ENCODE assay signal across 17 mouse cellular contexts in the genomic region with DNA sequence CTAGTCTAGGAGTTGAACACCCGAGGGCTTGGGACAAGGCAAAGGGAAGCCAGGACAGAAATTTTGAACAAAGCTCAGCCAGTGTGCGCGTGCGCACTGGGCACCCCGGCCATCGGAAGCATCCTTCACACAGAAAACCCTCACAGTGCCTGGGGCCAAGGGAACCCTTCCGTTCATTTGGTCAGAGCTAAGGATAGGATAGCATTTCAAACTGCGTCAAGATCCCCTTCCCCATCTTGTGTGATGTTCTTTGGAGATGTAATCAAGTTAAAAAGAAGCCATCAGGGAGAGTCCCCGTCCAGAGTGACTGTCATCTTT. TPM values are rescaled to one million over a fixed set of nuclear protein-coding genes. Genes with fewer than 3 reads are reported as not detected.
DNase-seq lines count a peak whose midpoint lies in the region; ATAC-seq and TF ChIP-seq lines count a peak whose summit lies in the region.
"Had no signal": no experiment of that assay in that cellular context is flagged by ENCODE, and none has a peak within 500 bp of the region (broad histone marks: within the 10 kb centered on the region; RNA-seq: fewer than 3 reads in every experiment).

No protein-coding gene starts in this region.

- WGBS in heart, embryonic 16.5 days = 74% methylated on average over 9 of the region's 9 CpGs
- WGBS in heart, embryonic 11.5 days (ENCODE audit: insufficient replicate concordance) = 69% methylated on average over 9 of the region's 9 CpGs
- 80% methylated on average over 9 of the region's 9 CpGs for WGBS in limb, embryonic 10.5 days
- 73% methylated on average over 9 of the region's 9 CpGs for WGBS in forebrain, embryonic 16.5 days

- no peaks in the 10 kb centered on the region for H3K36me3 ChIP-seq in heart, embryonic 16.5 days (ENCODE audit: control insufficient read depth, insufficient read depth)
- no peaks in the 10 kb centered on the region for H3K36me3 ChIP-seq in heart, embryonic 11.5 days (ENCODE audit: control insufficient read depth, insufficient read depth, low read length)
- no peaks in the 10 kb centered on the region for H3K36me3 ChIP-seq in limb, embryonic 10.5 days
- no peaks in the 10 kb centered on the region for H3K36me3 ChIP-seq in forebrain, embryonic 16.5 days (ENCODE audit: control insufficient read depth, insufficient read depth)
- H3K36me3 ChIP-seq: forebrain, embryonic 10.5 days; midbrain, embryonic 10.5 days had no signal

- peak overlapping the region; percentile 75; the same call in 1 of the 2 replicates for H3K4me2 ChIP-seq in heart, embryonic 16.5 days (ENCODE audit: low read depth, low read length)
- no peak overlapping the region; the same call in 1 of the 2 replicates for H3K4me2 ChIP-seq in heart, embryonic 11.5 days
- no peak overlapping the region for H3K4me2 ChIP-seq in forebrain, embryonic 16.5 days (ENCODE audit: low read length)

- no peak for ATAC-seq in heart, embryonic 16.5 days (replicated peaks; ENCODE audit: extremely low read depth, insufficient read depth, low FRiP score)
- ATAC-seq in heart, embryonic 11.5 days (replicated peaks; ENCODE audit: insufficient number of reproducible peaks, low FRiP score, low TSS enrichment) = no peak
- no peak for ATAC-seq in forebrain, embryonic 16.5 days

- peaks cover 12% of the 10 kb centered on the region for H3K27me3 ChIP-seq in heart, embryonic 16.5 days (ENCODE audit: control insufficient read depth, insufficient read depth, low read length)
- peaks cover 13% of the 10 kb centered on the region; the same call in 1 of the 2 replicates for H3K27me3 ChIP-seq in heart, embryonic 11.5 days (ENCODE audit: control insufficient read depth, insufficient read depth, low read length)
- H3K27me3 ChIP-seq in limb, embryonic 10.5 days (ENCODE audit: low read depth, poor library complexity, severe bottlenecking) = no peaks in the 10 kb centered on the region
- H3K27me3 ChIP-seq in forebrain, embryonic 16.5 days (replicated peaks; ENCODE audit: control insufficient read depth, insufficient read depth, low read length) = peaks cover 6% of the 10 kb centered on the region; the same call in 1 of the 2 replicates

- H3K9me3 ChIP-seq in heart, embryonic 16.5 days (replicated peaks; ENCODE audit: control insufficient read depth, low read length) = no peaks in the 10 kb centered on the region
- H3K9me3 ChIP-seq in heart, embryonic 11.5 days (replicated peaks; ENCODE audit: control insufficient read depth, low read length) = no peaks in the 10 kb centered on the region
- no peaks in the 10 kb centered on the region for H3K9me3 ChIP-seq in limb, embryonic 10.5 days (replicated peaks)
- no peaks in the 10 kb centered on the region for H3K9me3 ChIP-seq in forebrain, embryonic 16.5 days (ENCODE audit: control insufficient read depth, low read length)
- H3K9me3 ChIP-seq: forebrain, embryonic 10.5 days; midbrain, embryonic 10.5 days had no signal

- H3K4me3 ChIP-seq in heart, embryonic 16.5 days (ENCODE audit: low read length) = no peak overlapping the region
- no peak overlapping the region for H3K4me3 ChIP-seq in heart, embryonic 11.5 days (ENCODE audit: low read depth, low read length)
- H3K4me3 ChIP-seq in layer of hippocampus, adult 2 months = no peak overlapping the region
- no peak overlapping the region for H3K4me3 ChIP-seq in limb, embryonic 10.5 days
- no peak overlapping the region for H3K4me3 ChIP-seq in forebrain, embryonic 16.5 days (replicated peaks; ENCODE audit: low read length)
- H3K4me3 ChIP-seq: left cerebral cortex, adult 2 months had no signal

- no peak overlapping the region for H3K27ac ChIP-seq in heart, embryonic 16.5 days (ENCODE audit: low read length)
- H3K27ac ChIP-seq in heart, embryonic 11.5 days (ENCODE audit: low read depth, low read length) = no peak overlapping the region
- H3K27ac ChIP-seq in layer of hippocampus, adult 2 months = peak overlapping the region; percentile 15; the same call in 1 of the 2 replicates
- peak overlapping the region; percentile 58; the same call in 1 of the 2 replicates for H3K27ac ChIP-seq in limb, embryonic 10.5 days
- no peak overlapping the region for H3K27ac ChIP-seq in forebrain, embryonic 16.5 days (ENCODE audit: low read length)
- H3K27ac ChIP-seq: forebrain, embryonic 10.5 days; left cerebral cortex, adult 2 months; midbrain, embryonic 10.5 days had no signal

- peak; percentile 7 for DNase-seq in adrenal gland, adult 2 months
- DNase-seq in adrenal gland, postnatal 14 days = no peak
- DNase-seq in layer of hippocampus, adult 2 months (ENCODE audit: low spot score in 2 of 2) = no peak
- no peak for DNase-seq in layer of hippocampus, adult 11-12 months (ENCODE audit: low spot score)
- DNase-seq in limb, embryonic 10.5 days (ENCODE audit: low spot score) = peak; percentile 33
- DNase-seq: cerebellum, adult 18-20 months; heart, postnatal 4 days; layer of hippocampus, adult 9-11 months; liver; liver, postnatal 0 days; thymus, adult 18-20 months had no signal

- no peak overlapping the region for H3K9ac ChIP-seq in heart, embryonic 16.5 days (ENCODE audit: low read length)
- no peak overlapping the region for H3K9ac ChIP-seq in heart, embryonic 11.5 days (ENCODE audit: low read depth, low read length)
- H3K9ac ChIP-seq in forebrain, embryonic 16.5 days (replicated peaks; ENCODE audit: low read depth, low read length) = no peak overlapping the region
- H3K9ac ChIP-seq: liver, postnatal 0 days had no signal

- peaks cover 7% of the 10 kb centered on the region; the same call in 1 of the 2 replicates for H3K4me1 ChIP-seq in heart, embryonic 16.5 days (ENCODE audit: control insufficient read depth, insufficient read depth, low read length)
- H3K4me1 ChIP-seq in heart, embryonic 11.5 days (ENCODE audit: control insufficient read depth, insufficient read depth, low read length) = no peaks in the 10 kb centered on the region
- H3K4me1 ChIP-seq in limb, embryonic 10.5 days = peaks cover 49% of the 10 kb centered on the region
- H3K4me1 ChIP-seq in forebrain, embryonic 16.5 days (replicated peaks; ENCODE audit: control insufficient read depth, insufficient read depth, low read length) = 0 out of 2 replicates have a peak, but pooled peaks cover 4% of the 10 kb centered on the region

- TF ChIP-seq CTCF in layer of hippocampus, adult 2 months (conservative IDR thresholded peaks at IDR 0.05) = no peak

RNA-seq across cellular contexts. Expression of gene Basp1, which starts 28.3 kb away (rescaled TPM):
- 1 to 10 TPM; 6.6 to 8.1 TPM for total RNA-seq in adrenal gland, adult 2 months (2021)
- polyA plus RNA-seq in adrenal gland, adult 2 months (2012; rRNA removed) = 2.4 and 4.2 TPM in 2 replicates
- 10.4 and 16.7 TPM in 2 replicates for total RNA-seq in adrenal gland, postnatal 14 days (2021)
- 3.1 and 4.0 TPM in 2 replicates for polyA plus RNA-seq in heart, embryonic 16.5 days (2015; fragmentation: Nextera tagmentation; extraction: Ambion mirVana)
- 15.3 and 16.3 TPM in 2 replicates for polyA plus RNA-seq in heart, embryonic 11.5 days (2014; fragmentation: Nextera tagmentation; extraction: Ambion mirVana)
- total RNA-seq in layer of hippocampus, adult 2 months (2021) = 100 to 1,000 TPM; 576 to 634 TPM
- polyA plus RNA-seq in limb, embryonic 10.5 days (2016; fragmentation: Nextera tagmentation; extraction: Ambion mirVana) = 41.1 and 43.1 TPM in 2 replicates
- 198 and 206 TPM in 2 replicates for polyA plus RNA-seq in forebrain, embryonic 16.5 days (2015; fragmentation: Nextera tagmentation; extraction: Ambion mirVana)

Comparison
In these comparisons a context has a peak if more than half of its experiments do, and no peak if none do; other contexts are left out.
1. DNase-seq: peak in adrenal gland, adult 2 months (single experiment) and limb, embryonic 10.5 days (single experiment); none in adrenal gland, postnatal 14 days (single experiment), layer of hippocampus, adult 2 months (0 of 2) and layer of hippocampus, adult 11-12 months (single experiment).
2. H3K27ac ChIP-seq: peak in layer of hippocampus, adult 2 months (single experiment) and limb, embryonic 10.5 days (single experiment); none in heart, embryonic 16.5 days (single experiment), heart, embryonic 11.5 days (single experiment) and forebrain, embryonic 16.5 days (single experiment).